Mouse (Mus musculus) embryonic facial prominence, embryonic 13.5 days (tissue): ENCODE measurements around the gene Nod1. TPM values are rescaled to one million over a fixed set of nuclear protein-coding genes. Genes with fewer than 3 reads are reported as not detected.

Source experiments
- ATAC-seq: fragments of 200-750 bp; cut with Nextera tagmentation; 2 replicates; pipeline ENCODE4 v1.8.0; 2017; ENCODE audit warnings: low read depth; ENCODE audit not compliant: insufficient number of reproducible peaks, insufficient read depth, low FRiP score, low TSS enrichment
- H3K27ac ChIP-seq: fragments of 300-500 bp; sonication (generic); 2 replicates; pipeline ENCODE4 v1.5.1; 2015; ENCODE audit warnings: moderate library complexity, mild to moderate bottlenecking, inconsistent platforms
- H3K27me3 ChIP-seq: fragments of 300-500 bp; sonication (generic); 2 replicates; pipeline ENCODE4 v1.6.1; 2015; ENCODE audit warnings: mild to moderate bottlenecking, inconsistent platforms
- H3K36me3 ChIP-seq: fragments of 300-500 bp; sonication (generic); 2 replicates; pipeline ENCODE4 v1.6.1; 2015; ENCODE audit warnings: mild to moderate bottlenecking, inconsistent platforms
- H3K4me1 ChIP-seq: fragments of 300-500 bp; sonication (generic); 2 replicates; pipeline ENCODE4 v1.6.1; 2015; ENCODE audit warnings: inconsistent platforms
- H3K4me2 ChIP-seq: fragments of 300-500 bp; sonication (generic); 2 replicates; pipeline ENCODE4 v1.6.1; 2015; ENCODE audit warnings: moderate library complexity, mild to moderate bottlenecking, inconsistent platforms
- H3K4me3 ChIP-seq: fragments of 300-500 bp; sonication (generic); 2 replicates; pipeline ENCODE4 v1.5.1; 2015; ENCODE audit warnings: mild to moderate bottlenecking, inconsistent platforms
- H3K9ac ChIP-seq: fragments of 300-500 bp; sonication (generic); 2 replicates; pipeline ENCODE4 v1.6.1; 2015; ENCODE audit warnings: mild to moderate bottlenecking, inconsistent platforms
- H3K9me3 ChIP-seq: fragments of 300-500 bp; sonication (generic); 2 replicates; pipeline ENCODE4 v1.6.1; 2016; ENCODE audit warnings: inconsistent platforms
- WGBS: fragments of 180-500 bp; shearing (Covaris S2); methylation state at CpG from one replicate; pipeline ENCODE4 v1.1.7; 2015; ENCODE audit warnings: mixed read lengths; 5-methylcytosine and 5-hydroxymethylcytosine counted together
- polyA plus RNA-seq: library from polyadenylated mRNA; unstranded; fragments of >200 nt; fragmentation: Nextera tagmentation; extraction: Ambion mirVana; gene quantifications from 2 replicates; pipeline ENCODE4 v1.2.1, GENCODE M21; 2015

Nod1 gene
- polyA plus RNA-seq, 1 experiment from 2014 or later, result 4.9 TPM

DNA sequence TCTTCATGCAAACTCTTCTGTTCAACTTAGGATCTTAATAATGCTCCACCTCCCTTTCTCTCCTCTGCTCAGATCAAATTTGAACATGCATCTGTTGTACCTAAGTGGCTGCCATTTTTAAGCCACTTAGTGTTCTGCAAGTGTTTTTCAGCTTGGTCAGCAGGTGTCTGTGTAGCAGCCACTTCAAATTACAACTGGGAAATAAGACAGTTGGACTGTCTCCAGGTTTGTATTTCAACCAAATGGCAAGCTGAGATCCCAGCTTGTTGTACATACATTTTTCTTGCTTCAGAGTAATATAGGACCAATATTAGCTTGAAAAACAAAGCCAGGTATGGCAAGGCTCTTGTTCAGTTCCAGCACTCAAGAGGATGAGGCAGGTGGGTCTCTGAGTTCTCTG, 93.9 kb downstream of the Nod1 start:
- no peak overlapping the region for H3K9ac ChIP-seq
- H3K27me3 ChIP-seq, result no peaks in the 10 kb centered on the region
- H3K4me3 ChIP-seq, result no peak overlapping the region
- no peaks in the 10 kb centered on the region for H3K9me3 ChIP-seq
- no peak overlapping the region for H3K27ac ChIP-seq
- no peak overlapping the region for H3K4me2 ChIP-seq
- peaks cover 5% of the 10 kb centered on the region; the same call in 1 of the 2 replicates for H3K36me3 ChIP-seq
- no peaks in the 10 kb centered on the region for H3K4me1 ChIP-seq
- ATAC-seq, result no peak

DNA sequence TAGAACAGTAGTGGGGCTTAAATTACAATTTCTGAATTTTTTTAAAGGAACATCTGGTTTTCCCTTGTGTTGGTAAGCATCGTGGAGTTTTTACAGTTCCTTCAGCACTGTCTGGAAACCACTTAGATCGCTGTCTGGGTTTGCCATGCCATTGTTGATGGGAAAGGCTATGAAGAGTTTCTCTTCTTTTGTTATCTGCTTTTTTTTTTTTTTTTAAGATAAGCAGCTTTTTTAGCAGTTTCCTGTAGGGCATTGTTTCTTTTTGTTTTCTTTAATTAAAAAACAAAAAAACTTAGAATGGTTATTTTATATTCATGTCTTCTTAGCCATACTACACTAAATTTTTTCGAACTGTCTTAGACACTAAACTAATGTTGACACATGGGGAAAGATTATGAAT, 94.8 kb downstream of the Nod1 start:
- Histone ChIP-seq H3K27ac (no peak overlapping the region), H3K4me1 (peaks cover 4% of the 10 kb centered on the region; the same call in 1 of the 2 replicates), H3K4me3 (no peak overlapping the region), H3K9ac (no peak overlapping the region), H3K27me3 (no peaks in the 10 kb centered on the region), H3K4me2 (no peak overlapping the region), H3K9me3 (no peaks in the 10 kb centered on the region), H3K36me3 (peaks cover 5% of the 10 kb centered on the region; the same call in 1 of the 2 replicates)
- WGBS, result 70% methylated on average over 3 of the region's 3 CpGs
- ATAC-seq, result no peak

DNA sequence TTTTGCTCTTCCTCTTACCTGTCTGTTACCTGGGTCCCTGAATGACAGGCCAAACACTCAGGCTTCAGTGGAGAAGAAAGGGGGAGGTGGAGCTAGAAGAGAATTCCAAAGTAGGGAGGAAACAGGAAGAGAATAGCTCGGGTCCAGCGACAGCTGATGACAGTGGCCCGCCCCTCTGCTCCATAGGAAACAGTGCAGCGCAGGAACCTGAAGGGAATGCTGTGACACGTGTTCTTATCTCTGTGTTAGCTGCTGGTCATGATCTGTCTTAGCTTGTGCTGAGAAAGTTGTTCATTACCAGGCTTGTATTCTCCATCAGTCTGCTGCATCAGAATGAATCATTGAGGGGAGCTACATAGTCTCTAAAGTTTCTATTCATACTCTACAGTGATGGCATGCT, 95.6 kb downstream of the Nod1 start:
- no peak overlapping the region for H3K4me2 ChIP-seq
- H3K9ac ChIP-seq, result no peak overlapping the region
- H3K36me3 ChIP-seq, result peaks cover 5% of the 10 kb centered on the region; the same call in 1 of the 2 replicates
- 41% methylated on average over 5 of the region's 5 CpGs for WGBS
- H3K9me3 ChIP-seq, result no peaks in the 10 kb centered on the region
- ATAC-seq, result no peak
- no peak overlapping the region for H3K4me3 ChIP-seq
- H3K27me3 ChIP-seq, result no peaks in the 10 kb centered on the region
- H3K4me1 ChIP-seq, result peaks cover 4% of the 10 kb centered on the region; the same call in 1 of the 2 replicates
- no peak overlapping the region for H3K27ac ChIP-seq

Other genes with a start within 250 kb of the Nod1 start
- 3.5 and 3.7 TPM in 2 replicates for gene Znrf2, start 155.7 kb downstream of the Nod1 start, polyA plus RNA-seq
- gene Ggct, start 20.3 kb upstream of the Nod1 start, polyA plus RNA-seq, result 9.9 and 10.8 TPM in 2 replicates
- gene Gars, start 65.4 kb upstream of the Nod1 start, polyA plus RNA-seq, result 111 and 129 TPM in 2 replicates
- not detected in 2 replicates for gene Crhr2, start 160.4 kb upstream of the Nod1 start, polyA plus RNA-seq
- gene Inmt, start 202.4 kb upstream of the Nod1 start, polyA plus RNA-seq, result 1.9 and 3.2 TPM in 2 replicates
- gene Mindy4, start 230.8 kb upstream of the Nod1 start, polyA plus RNA-seq, result 19.2 and 21.2 TPM in 2 replicates